Mouse (Mus musculus) liver, embryonic 14 days (tissue): ENCODE results near the gene Khdc3. TPM values are rescaled to one million over a fixed set of nuclear protein-coding genes. Genes with fewer than 3 reads are reported as not detected.

Source experiments
- polyA plus RNA-seq: library from polyadenylated mRNA; depleted of rRNA; stranded (reverse); fragments of >200 nt; gene quantifications from 2 replicates; pipeline ENCODE4 v1.2.3, GENCODE M21; 2012; rRNA removed

Gene Khdc3
- polyA plus RNA-seq: 0.06 and 0.07 TPM in 2 replicates

GRCm38 (mm10) chr9:73101536-73101935 is at the start of gene Khdc3:
Gene Khdc3 (plus strand): TSS chr9:73101836.

GRCm38 (mm10) chr9:73102181-73102580 is 545 bp downstream of the Khdc3 start, which contains the start of gene Gm20509:
Gene Gm20509 (plus strand): TSS chr9:73102470.

GRCm38 (mm10) chr9:73112919-73113906 is 11.6 kb downstream of the Khdc3 start, which contains the start of gene Rsl24d1:
Gene Rsl24d1 (plus strand): TSS chr9:73113426.

Other genes with a start within 250 kb of the Khdc3 start
- 0.08 and 0.11 TPM in 2 replicates for gene Pygo1, start 176.2 kb upstream of the Khdc3 start, polyA plus RNA-seq
- 0.11 and 0.12 TPM in 2 replicates for gene Dyx1c1, start 143.1 kb upstream of the Khdc3 start, polyA plus RNA-seq
- not detected in 2 replicates for gene Gm44503, start 143.0 kb upstream of the Khdc3 start, polyA plus RNA-seq
- 2.0 and 2.3 TPM in 2 replicates for gene Ccpg1os, start 116.5 kb upstream of the Khdc3 start, polyA plus RNA-seq
- gene Ccpg1, start 116.4 kb upstream of the Khdc3 start, polyA plus RNA-seq: 4.0 and 4.7 TPM in 2 replicates
- gene Pigb, start 61.5 kb upstream of the Khdc3 start, polyA plus RNA-seq: 3.2 and 4.0 TPM in 2 replicates
- gene Rab27a, start 57.0 kb upstream of the Khdc3 start, polyA plus RNA-seq: 2.6 and 3.3 TPM in 2 replicates
- not detected in 2 replicates for gene Gm20509, start 634 bp downstream of the Khdc3 start, polyA plus RNA-seq
- gene Rsl24d1, start 11.6 kb downstream of the Khdc3 start, polyA plus RNA-seq: 29.5 and 36.3 TPM in 2 replicates